Mouse (Mus musculus) thymus, postnatal 4 days (tissue): Measurements from ENCODE around the gene Dbp.
A peak's percentile ranks its signal among the peaks of the same experiment; 100 is the strongest.

Experiments used
- DNase-seq: peaks from one replicate; pipeline ENCODE4 v3.0.0; 2021

Dbp gene

GRCm38 (mm10) chr7:45713396-45713795, 8.5 kb downstream of the Dbp start:
- DNase-seq: peak; percentile 22

- peak; percentile 13 for DNase-seq
Measured at GRCm38 (mm10) chr7:45713881-45714520, 9.1 kb downstream of the Dbp start.

GRCm38 (mm10) chr7:45714630-45715089, 9.8 kb downstream of the Dbp start:
- DNase-seq: no peak

GRCm38 (mm10) chr7:45715090-45715708, 10.3 kb downstream of the Dbp start, which contains the start of gene Rpl18:
Rpl18 (plus strand) TSS chr7:45715457.
- DNase-seq: peak; percentile 97

GRCm38 (mm10) chr7:45715741-45716459, 11.0 kb downstream of the Dbp start:
- DNase-seq: peak; percentile 28

- DNase-seq: peak; percentile 13
Measured at GRCm38 (mm10) chr7:45716460-45716857, 11.6 kb downstream of the Dbp start.

GRCm38 (mm10) chr7:45716952-45717917, 12.3 kb downstream of the Dbp start:
- peak; percentile 14 for DNase-seq

- DNase-seq: peak; percentile 99
Measured at GRCm38 (mm10) chr7:45717918-45718297, 13.0 kb downstream of the Dbp start, which contains the start of gene Sphk2. Sphk2 (minus strand) TSS chr7:45718002.

GRCm38 (mm10) chr7:45718331-45718730, 13.4 kb downstream of the Dbp start:
- DNase-seq: no peak

GRCm38 (mm10) chr7:45719180-45719579, 14.3 kb downstream of the Dbp start:
- peak; percentile 18 for DNase-seq

GRCm38 (mm10) chr7:45719738-45720412, 15.0 kb downstream of the Dbp start:
- DNase-seq: peak; percentile 7

GRCm38 (mm10) chr7:45720413-45721233, 15.7 kb downstream of the Dbp start, which contains the start of gene Fam83e:
Fam83e (plus strand) TSS chr7:45721212.
- peak; percentile 36 for DNase-seq

- no peak for DNase-seq
Measured at GRCm38 (mm10) chr7:45721234-45721571, 16.3 kb downstream of the Dbp start.

GRCm38 (mm10) chr7:45721642-45722347, 16.9 kb downstream of the Dbp start:
- DNase-seq: peak; percentile 12

GRCm38 (mm10) chr7:45722348-45722713, 17.4 kb downstream of the Dbp start:
- peak; percentile 28 for DNase-seq

- no peak for DNase-seq
Measured at GRCm38 (mm10) chr7:45723301-45723700, 18.4 kb downstream of the Dbp start.

GRCm38 (mm10) chr7:45723781-45724180, 18.9 kb downstream of the Dbp start:
- DNase-seq: no peak

GRCm38 (mm10) chr7:45725151-45725550, 20.3 kb downstream of the Dbp start:
- DNase-seq: no peak

- no peak for DNase-seq
Measured at GRCm38 (mm10) chr7:45725713-45726112, 20.8 kb downstream of the Dbp start, which contains the start of gene Spaca4. Spaca4 (minus strand) TSS chr7:45725813.

- no peak for DNase-seq
Measured at GRCm38 (mm10) chr7:45726419-45726818, 21.5 kb downstream of the Dbp start.
